Mouse (Mus musculus) adrenal gland, adult (tissue): ENCODE results near the gene Itga9.

ENCODE experiments used
- DNase-seq, 2 experiments: peaks; one replicate each; pipeline ENCODE4 v3.0.0; 2022 to 2023; ENCODE audit warnings: low spot score in 1 of 2; ENCODE audit not compliant: inconsistent age in 2 of 2

Itga9 gene

DNA sequence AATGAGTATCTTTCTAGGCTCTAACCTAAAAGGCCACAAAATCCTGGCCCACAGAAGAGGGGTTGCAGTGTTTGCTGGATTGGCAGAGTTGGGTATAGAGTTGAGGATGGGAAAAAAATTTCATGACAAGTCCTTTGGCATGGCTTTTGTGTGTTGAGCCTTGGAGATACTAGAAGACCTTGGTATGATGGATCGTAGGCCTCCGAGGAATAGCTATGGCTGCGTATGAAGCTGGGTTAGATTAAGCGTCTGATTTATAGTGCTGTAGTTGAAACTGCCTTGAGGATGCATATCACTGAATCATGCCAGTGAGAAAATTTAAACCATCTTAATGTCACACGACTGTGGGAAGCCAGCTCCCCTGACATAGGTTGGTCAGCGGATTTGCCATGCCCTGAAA is 114.6 kb downstream of the Itga9 start:
- peak; percentile 45 to 87 for DNase-seq

DNA sequence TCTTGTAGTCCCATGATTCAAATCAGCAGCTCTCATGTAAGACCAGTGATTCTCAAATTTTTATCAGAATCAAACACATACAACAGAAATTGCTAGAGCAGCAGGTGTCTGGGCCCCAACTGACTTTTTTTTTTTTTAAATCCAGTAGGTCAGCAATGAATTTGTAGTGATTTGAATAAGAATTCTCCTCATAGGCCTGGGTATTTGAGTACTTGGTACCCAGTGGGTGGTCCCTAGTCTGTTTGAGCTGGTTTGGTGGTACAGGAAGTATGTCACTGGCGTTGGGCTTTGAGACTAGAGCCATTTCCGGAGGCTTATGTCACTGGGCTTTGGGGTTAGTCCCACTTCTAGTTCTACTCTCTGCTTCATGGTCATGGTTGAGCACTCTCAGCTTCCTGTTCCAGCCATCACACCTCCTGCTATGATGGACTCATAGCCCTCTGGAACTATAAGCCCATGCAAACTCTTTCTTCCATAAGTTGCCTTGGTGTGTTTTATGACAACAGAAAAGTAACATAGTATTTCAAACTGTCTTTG is 116.4 kb downstream of the Itga9 start:
- no peak for DNase-seq

DNA sequence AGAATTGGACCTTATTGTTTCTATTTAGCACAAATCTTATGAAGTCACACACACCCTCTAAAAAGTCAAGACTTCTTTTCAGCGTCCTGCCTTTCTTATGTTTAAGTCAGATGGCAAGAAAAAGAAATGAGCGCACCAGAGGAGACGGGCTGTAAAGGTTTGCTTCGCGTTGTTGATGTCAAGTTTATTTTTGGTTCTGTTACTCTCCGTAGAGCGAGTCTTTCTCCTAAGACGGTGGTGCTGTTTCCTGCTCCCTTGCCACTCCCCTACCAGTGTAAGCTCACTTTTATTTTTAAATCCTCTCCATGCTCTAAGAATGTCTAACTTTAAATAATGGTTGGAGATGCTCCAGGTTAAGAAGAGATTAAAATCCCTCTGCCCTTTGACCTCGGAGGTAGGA is 118.6 kb downstream of the Itga9 start:
- DNase-seq: no peak

DNA sequence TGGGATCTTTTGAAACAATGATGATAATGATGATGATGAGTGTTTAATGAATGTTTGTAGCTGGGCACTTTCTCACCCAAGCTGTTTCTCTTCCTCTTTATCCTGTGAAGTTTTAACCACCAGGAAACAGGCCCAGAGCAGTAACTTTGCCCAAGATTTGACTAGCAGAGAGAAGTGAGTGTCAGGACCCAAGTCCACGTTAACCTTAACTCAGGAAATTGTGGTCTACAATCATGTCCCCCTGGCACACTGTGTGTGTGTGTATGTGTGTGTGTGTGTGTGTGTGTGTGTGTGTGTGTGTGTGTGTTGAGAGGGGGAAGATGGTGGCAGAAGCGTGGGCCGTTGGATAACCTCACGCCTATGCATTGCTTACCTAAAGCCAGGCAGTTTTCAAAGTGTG is 120.1 kb downstream of the Itga9 start:
- DNase-seq: no peak

DNA sequence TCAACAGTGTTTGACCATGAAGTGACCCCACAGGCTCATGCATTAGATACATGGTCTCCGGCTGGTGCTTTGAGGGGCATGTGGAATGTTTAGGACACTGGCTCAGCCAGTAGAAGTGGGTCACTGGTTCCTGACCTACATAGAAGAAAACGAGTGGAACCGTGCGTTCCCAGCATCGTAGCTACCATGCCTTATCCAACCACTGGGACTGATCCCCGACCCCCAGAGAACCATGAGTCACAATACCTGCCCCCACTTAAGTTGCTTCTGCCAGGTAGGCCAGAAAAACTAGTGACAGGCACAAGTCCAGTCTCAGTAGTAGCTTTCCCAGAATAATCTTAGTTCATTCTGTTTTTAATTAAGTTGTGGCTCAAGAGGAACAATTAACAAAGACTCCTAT is 121.8 kb downstream of the Itga9 start:
- DNase-seq: no peak

DNA sequence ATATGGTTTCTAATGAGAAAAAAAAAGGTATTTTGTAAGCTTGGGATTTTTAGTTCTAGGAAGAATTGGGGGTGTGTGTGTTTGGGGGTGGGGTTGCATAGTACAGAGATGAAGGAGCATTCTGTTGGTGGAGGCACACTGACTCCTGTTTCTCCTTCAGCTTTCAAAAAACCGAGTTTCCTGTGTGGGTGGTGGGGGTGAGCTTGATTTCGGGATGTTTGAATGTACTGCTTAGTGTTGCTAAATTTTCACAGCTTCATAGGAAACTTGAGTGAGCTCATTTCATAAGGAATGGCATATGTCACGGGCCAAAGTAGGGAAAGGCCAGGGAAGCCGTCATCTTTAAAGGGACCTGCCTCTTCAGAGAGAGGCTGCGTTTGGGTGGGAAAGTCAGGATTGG is 122.5 kb downstream of the Itga9 start:
- no peak for DNase-seq

DNA sequence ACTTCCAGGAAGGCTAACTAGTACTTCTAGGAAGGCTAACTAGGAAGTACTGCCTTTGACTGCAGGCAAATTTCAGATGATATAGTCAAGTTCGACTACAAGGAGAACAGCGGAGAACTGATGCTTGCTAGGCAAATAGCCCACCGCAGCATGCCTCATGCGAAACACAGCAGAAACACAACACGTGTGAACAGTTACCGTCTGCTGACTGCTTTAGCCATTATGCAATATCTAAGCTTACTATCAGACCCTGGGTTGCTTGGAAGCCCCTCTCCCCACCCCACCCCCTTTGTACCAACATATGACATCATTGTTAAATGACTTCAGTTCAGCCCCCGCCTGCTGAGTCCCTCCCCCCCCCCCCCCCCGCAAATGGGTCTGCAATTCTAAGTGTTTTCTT is 123.7 kb downstream of the Itga9 start:
- no peak for DNase-seq

DNA sequence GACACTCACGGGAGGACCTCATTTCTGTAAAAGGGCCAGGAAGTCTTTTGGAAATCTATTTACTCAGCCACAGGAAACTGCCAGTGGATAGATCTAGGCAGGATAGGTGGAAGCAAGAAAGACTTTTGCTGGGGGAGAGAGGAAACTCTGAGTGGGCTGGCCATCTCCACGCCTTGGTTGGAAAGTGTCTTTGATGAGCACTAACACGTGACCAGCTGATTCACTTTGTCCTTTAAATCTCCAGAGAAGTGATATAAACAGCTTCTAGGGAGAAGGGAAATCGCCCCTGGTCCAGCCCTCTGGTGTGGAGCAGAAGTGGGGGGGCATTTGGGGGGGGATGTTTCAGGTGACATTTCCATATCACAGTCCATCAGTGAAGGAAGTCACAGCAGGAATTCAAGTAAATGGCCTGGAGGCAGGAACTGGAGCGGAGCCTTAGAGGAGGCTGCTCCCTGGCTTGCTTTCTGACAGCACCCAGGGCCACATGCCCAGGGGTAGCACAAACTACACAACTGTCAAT is 124.4 kb downstream of the Itga9 start:
- peak in 1 of 2 experiments; percentile 49 for DNase-seq

DNA sequence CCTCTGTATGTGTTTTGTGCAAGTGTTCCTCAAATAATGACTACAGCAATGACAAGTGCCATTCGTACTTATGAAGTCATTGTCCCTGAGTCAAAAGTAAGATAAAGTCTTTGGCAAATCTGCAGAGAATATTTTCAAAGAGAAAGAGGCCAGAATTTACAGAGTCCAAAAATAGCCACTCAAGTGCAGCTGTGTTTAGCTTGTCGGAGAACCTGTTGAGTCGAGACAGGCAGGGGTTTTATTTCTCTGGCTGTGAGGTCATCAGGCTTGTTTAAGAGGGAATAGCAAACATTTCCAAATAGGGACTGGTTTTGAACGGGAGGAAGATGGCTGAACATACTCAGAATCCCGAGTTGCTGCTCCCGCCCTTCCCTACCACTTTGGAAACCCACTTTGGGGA is 125.2 kb downstream of the Itga9 start:
- DNase-seq: peak in 1 of 2 experiments; percentile 66

DNA sequence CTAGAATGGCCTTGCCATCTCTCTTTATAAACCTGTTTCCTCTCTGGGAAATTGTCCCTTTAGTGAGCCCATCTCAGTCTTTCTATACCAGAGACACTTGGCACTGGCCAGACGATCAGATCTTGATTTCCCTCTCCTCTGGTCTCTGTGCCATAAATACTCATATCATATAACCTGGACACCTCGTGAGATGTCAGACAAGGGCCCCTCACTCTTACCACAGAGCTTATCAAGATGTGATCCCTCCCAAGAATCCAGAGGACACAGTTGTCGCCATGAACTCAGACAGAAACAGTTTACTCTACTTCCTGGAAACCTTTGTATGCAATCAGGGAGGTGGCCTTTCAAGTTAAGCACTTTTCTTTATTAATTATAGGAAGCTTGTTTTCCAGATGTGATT is 127.1 kb downstream of the Itga9 start:
- no peak for DNase-seq

DNA sequence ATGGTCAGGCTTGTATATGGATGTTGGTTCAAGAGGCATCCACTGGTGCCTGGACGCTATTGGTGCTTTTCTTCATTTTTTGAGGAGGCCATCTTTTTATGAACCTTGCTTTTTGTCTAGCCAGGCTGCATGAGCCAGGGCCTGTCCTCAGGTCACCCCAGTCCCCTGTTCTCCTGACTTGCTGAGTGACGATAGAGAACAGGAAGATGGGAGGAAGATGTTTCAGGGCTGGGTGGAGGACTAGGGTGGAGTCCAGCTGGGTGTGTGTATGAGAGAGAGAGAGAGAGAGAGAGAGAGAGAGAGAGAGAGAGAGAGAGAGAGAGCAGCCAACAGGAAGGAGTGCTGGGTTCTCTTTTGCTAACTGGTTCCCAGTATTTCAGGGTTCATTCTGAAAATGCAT is 130.6 kb downstream of the Itga9 start:
- peak in 1 of 2 experiments; percentile 41 for DNase-seq

DNA sequence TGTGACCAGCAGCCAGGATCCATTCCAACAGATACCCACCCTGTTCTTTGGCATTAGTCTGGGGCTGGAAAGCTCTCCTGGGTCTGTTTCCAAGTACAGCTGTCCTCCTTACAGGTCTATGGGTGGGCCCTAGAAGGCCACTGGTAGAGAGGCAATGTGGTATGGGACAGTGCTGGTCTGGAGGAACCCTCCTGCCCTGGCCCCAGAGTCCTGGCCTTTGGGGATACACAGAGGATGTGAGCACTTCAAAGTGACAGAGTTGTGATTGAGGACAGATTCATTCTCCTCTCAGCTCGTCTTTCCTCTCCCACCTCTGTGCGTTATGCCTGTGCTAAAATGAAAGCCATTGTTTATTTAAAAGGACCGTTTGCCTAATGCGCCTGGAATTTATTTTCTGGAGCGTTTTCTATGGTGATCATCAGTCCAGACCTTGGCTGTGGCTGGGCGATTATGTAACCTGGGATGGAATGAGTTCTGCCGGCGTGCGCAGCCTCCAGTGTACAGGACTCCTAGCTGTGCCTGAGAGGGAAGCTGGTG is 131.2 kb downstream of the Itga9 start:
- DNase-seq: peak; percentile 88 to 93

DNA sequence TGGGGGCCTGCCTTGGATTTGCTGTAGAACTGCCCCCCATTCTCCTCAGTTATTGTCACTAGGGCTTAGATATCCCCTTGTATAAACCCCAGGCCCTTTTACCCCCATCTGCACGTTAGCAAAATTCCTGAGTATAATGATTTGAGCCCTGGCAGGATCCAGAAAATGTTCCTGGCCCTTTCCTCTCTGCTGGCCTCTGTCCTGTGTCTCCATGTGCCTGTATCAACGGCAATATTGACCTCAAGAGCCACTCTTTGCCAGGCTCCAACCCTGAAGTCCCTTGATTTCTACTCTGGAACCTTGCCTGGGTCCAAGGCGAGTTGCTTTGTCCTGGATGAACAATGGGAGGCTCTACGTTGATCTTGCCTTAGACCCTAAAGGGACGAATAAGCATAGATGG is 131.8 kb downstream of the Itga9 start:
- DNase-seq: no peak

DNA sequence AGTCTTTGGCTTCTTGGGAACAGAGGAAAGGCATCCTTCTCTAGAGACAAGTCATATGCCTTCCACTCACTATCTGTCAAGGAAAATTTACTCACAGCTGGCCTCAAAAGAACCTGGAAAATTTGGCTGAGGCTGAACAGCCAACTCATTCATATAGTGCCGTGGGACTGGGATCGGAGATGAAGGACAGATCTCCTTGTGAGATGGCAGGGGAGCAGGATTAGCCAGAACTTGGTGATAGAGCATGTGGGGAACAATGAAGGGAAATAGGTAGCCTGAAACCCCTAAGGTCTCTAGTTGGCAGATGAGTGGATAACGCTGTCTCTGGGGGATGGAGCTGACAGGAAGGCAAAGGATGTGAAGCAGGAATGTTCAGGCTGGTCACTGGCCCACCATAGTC is 132.6 kb downstream of the Itga9 start:
- DNase-seq: peak; percentile 24 to 68

DNA sequence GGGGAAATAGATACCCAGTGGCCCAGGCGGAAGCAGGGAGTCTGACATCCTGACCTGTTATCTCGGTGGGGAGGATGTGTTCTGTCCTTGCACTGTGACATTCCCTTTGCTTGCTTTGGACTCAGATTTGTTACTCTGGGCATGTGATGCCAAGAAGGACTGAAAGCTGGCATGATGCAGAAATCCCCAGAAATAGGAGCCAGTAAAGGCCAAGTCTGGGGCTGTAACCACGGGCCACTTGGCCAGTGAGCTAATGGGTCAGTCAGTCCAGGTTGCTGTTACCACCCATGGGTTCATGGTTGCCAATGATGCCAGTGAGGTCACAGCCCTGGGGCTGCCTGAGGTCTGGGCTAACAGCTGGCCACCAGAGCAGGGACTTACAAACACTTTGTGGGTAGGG is 133.2 kb downstream of the Itga9 start:
- peak; percentile 61 to 76 for DNase-seq

DNA sequence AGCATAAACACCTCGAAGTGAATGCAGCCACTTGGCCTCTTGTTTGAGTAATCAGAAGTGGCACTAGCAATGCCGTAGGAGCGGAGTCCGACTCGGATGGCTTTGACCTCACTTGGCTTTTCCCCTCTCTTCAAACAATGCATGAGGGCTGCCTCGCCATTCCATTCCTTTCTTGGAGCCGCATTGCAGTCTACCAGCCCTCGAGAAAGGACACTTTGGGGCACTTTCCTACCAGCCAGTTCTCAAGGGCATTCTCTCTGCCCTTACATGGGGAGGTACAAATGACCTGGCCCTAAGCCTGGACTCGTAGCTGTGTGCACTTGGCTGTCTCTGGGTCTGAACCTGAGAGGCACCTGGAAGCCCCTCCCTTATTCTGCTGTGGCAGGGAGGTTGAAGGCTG is 134.8 kb downstream of the Itga9 start:
- peak in 1 of 2 experiments; percentile 68 for DNase-seq

DNA sequence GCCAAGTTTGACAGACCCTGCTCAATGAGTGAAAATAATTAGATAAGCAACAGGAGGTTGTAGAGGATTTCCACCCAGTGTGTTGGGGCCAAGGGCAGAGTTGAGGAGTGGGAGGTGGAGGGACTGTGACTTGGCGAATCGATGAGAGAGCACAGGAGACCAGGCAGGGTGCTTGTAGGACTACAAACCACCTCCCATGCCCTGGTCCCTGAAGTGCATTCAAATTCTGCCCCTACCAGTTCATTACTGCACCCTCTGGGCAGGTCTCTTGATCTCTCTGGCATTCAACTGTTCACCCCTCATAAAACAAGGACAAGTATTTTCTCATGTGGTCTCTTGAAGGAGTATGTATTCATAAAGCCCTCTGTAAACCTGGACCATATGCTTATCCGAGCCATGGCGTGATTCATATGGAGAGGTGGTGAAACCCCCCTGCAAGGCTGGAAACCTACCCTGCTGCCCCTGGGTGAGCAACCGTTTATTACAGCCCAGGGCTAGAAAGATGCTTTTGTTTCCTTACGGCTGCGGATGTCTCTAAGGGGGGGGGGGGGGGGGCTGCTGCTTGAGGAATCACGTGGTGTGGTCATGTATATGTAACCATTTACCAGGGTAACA is 143.0 kb downstream of the Itga9 start:
- DNase-seq: no peak

DNA sequence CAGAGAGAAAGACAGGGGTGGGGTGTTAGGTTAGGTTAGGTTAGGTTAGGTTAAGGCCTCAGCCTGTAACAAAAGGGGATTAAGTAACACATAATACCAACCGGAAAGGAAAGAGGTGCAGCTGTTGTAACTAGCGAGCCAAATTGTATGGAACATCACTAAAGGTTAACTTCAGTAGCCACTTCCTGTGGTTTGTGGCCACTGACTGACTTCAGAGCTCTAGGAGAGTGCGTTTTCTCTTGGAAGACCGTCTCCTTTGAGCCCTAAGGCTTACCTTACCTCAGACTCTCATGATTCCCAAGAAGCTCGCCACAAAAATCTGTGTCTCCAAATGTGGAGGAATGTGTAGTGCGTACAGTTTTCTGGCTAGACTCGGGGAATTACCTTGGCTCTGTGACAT is 144.3 kb downstream of the Itga9 start:
- DNase-seq: no peak

DNA sequence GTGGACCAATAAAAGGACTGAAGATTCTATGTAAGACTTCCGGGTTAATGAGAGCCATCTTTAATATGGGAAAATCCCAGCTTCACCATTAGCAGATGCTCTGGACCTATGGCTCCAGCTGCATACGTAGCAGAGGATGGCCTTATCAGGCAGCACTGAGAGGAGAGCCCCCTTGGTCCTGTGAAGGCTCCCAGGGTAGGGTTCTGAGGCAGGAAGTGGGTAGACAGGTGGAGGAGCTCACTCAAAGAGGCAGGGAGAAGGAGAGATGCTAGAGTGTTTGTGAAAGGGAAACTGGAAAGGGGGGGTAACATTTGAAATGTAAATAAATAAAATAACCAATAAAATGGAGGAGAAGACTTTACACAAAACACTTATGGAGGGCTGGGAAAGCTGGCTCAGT is 145.9 kb downstream of the Itga9 start:
- no peak for DNase-seq

DNA sequence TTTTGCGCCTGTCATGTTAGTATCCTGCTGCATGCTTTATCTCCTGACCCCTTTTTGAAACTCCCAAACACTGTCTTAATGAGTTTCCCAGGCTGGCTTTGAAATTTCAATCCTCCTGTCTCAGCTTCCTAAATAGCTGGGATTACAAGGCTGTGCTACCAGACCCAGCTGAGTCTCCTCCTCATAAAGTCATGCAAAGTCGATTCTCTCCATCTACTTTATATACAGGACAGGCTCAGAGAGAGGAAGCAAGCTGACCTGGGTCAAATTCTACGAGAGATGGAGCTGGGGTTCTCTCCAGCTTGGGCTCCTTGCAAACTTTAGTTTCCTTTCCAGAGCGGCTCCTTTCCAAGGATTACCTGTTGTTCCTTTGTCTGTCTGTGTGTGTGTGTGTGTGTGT is 153.0 kb downstream of the Itga9 start:
- no peak for DNase-seq

DNA sequence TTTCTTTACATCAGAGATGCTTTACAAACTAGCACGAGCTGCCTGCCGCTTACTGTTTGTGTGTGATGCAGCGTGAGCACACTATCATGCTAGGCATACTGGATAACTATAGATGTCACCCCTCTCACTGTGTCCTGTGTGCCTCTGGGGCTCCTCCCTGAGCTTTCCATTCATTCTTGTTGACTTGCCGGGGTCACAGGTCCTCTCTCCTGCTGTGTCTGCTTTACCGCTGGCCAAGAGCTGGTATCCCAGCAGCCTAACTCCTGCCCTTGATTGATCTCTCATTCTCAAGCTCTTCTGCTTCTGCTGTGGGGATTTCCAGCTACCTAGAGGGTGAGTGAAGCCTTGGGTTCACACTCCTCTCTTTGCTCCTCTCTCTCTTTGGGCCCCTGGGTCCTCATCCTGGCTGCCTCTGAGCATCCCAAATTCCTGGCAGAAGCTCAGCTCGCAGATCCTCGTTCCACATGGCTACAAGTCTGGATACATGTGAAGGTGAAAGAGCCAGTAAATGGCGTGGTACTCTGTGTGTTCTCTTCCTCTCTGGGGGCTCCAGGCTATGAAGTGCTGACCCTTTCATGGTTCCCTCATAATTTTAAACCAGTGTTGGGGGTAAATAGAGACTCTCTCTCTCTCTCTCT is 155.6 kb downstream of the Itga9 start:
- DNase-seq: no peak

DNA sequence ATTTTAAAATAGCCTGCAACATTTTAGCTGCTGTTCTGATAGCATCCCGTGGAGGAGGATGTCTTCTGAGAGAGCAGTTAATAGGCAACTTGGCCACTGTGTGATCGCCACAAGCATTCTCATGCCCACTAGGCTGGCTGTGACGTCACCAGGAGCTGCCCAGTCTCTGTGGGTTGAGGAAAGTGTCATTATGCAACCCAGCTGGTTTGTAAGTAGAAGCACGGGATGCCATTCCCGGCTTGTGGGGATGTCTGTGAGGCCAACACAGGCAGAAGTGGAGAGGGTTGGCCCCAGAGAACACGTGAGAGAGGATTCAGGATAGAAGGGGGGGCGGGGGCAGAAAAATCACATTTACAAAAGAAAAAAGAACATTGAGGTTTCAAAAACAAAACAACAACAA is 156.3 kb downstream of the Itga9 start:
- DNase-seq: peak; percentile 28 to 50
